Mouse (Mus musculus) C2C12 (cell line): ENCODE measurements around the gene Kif16b.

ENCODE experiments used
- CTCF ChIP-seq: IDR thresholded peaks from one replicate; pipeline ENCODE4 v1.5.1; 2011; ENCODE audit not compliant: control insufficient read depth, insufficient read depth, insufficient read length
- MYOD1 ChIP-seq: IDR thresholded peaks from one replicate; pipeline ENCODE4 v1.6.1; 2011; ENCODE audit warnings: low read depth; ENCODE audit not compliant: control insufficient read depth, insufficient read length
- MYOG ChIP-seq: IDR thresholded peaks from one replicate; pipeline ENCODE4 v1.6.1; 2011; ENCODE audit not compliant: control insufficient read depth, insufficient read length; ENCODE audit errors: extremely low read depth
- USF1 ChIP-seq: IDR thresholded peaks from one replicate; pipeline ENCODE4 v1.6.1; 2011; ENCODE audit warnings: low read depth, mild to moderate bottlenecking, control low read depth, moderate library complexity

DNA sequence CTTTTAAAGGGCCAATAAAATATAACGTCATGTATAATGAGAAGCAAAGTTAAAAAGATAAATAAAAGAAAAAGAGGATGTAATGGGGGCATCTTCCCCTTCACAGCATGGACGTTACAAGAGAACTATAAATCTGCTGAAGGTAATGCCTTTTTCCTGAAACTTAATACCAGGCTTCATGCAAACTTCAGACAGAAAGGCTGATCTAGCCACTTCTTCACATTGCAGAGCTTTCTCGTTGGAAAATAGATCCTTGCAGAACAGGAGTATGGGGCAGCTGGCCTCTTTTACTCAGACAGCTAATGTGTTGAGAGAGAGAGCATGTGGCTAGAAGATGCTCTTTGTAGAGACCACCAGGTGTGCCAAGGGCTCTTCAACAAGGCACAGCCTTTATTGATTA, 276.2 kb downstream of the Kif16b start:
- TF ChIP-seq CTCF (no peak), MYOG (no peak), MYOD1 (no peak), USF1 (no peak)
